Mouse (Mus musculus): ENCODE data around the gene Nudt15.
"Not testable (repeated sequence)": the region's sequence is repeated elsewhere in the genome, so short reads cannot be mapped to it uniquely, and the experiment has no call there.

The Nudt15 gene

DNA sequence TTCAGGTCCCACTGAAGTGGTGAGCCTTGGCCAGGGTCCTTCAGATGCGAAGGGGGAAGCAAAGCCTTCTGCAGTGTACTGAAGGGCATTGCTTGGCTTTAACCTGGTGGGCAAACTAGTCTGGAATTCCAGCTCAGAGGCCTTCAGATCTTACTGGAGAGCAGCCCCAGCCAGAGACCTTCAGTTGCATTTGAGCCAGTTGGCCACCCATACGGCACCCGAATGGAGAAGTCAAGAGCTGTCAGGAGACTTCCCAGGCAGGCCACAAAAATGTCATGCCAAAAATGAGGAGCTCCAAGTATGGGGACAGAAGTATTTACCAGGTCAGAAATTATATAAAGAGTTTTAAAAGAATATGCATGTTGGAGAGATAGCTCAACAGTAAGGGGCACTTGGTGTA lies at the start of gene Nudt15:
Nudt15 (minus strand) TSS at position 192 of the 400 bp plus-strand sequence.
- DNase-seq (ENCODE audit: low read depth), result no peak

DNA sequence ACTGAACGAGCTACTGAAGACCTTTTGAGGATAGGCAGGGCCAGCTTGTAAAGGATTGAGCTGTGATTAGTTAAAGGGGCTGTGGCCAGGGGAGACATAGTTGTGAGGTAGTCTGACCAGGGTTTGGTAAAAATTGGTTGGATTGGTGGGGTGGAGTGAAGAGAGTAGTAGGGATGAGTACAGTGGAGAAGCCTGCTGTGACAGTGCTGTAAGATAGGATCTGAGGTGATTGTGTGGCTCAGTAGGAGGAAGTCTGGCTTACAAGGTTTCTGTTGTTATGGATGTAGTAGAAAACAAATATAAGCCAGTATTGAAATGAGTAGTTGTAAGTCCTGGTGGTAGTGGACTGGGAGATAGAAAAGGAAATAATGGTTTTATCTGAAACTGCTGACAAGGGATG lies 44.1 kb upstream of the Nudt15 start:
- DNase-seq (ENCODE audit: low read depth), result no peak

DNA sequence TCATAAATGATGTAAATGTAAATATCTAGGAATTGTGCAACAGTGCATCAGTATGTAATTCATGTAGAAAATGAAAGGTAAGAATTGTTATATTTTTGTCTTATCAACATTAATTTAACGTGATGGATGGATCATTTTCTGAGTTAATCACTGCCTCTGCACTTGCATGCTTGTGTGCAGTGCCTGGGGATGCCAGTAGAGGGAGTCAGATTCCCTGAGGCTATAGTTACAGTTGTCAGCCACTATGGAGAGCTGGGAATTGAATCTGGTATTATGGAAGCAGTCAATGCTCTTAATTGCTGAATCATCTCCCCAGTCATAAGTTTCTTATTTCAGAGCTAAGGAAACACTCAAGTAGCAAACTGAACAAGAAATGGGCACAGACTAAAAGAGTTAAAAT lies 40.0 kb upstream of the Nudt15 start:
- DNase-seq (ENCODE audit: low read depth), result peak; percentile 33

DNA sequence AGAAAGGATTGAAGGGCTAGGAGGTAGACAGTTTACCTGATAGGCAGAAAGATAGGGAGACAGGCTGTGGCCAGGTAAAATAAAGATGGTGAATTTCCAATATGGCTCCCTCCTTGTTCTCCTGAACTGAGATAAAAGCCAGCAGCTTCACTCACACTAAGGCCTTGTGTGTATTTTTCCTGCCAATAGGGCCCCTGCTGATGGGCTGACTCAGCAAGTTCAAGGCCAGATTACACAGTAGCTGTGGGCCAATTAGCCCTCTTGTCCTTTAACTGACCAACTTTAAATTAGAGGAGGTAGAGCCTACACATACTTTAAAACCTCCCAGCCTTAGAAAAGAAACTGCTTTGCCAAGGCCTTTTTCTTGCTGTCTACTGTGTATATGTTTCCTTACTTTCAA lies 28.3 kb upstream of the Nudt15 start:
- no peak for DNase-seq (ENCODE audit: low read depth)

DNA sequence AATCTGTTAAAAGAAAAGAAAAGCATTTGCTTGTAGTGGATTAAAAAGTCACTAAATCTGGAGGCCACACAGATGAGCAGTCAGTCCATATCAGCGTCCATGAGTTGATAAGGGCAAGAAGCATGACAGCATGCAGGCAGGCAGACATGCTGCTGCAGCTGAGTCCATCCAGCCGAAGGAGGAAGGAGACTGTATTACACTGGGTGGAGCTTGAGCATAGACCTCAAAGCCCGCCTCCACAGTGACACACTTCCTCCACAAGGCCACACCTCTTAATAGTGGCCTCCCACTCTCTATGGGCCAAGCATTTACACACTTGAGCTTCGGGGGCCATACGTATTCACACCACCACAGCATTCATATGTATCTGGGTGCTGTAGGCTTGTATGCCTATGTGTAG lies 26.0 kb upstream of the Nudt15 start:
- no peak for DNase-seq (ENCODE audit: low read depth)

DNA sequence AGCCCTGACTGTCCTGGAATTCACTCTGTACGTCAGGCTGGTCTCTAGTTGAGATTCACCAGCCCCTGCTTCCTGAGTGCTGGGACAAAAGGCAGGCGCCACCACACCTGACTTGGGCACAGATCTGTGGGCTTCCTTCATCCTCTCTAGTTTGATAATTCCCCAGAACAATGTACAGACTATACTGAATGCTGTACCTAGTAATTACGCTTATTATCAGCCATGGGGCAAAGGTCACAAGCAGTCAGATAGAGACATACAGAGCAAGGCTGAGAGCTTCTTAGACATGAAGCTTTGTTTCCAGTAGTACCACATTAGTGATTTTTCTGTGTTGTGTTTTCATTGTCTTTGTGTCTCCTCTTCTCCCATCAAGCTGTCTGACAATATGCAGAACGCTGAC lies 23.1 kb upstream of the Nudt15 start:
- no peak for DNase-seq (ENCODE audit: low read depth)

DNA sequence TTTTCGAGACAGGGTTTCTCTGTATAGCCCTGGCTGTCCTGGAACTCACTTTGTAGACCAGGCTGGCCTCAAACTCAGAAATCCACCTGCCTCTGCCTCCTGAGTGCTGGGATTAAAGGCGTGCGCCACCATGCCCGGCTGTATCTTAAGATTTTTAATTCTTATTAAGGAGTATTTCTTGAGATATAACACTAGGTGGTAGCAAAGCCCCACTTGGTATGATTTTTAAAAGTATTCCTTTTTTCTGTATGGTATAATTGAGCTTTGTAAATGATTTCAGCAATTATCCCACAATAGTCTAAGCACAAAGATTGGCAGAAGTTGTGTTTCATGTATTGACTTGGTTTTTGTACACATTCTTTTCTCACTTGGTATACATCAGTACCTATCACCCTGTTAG lies 21.8 kb upstream of the Nudt15 start:
- DNase-seq (ENCODE audit: low read depth), result peak; percentile 15

DNA sequence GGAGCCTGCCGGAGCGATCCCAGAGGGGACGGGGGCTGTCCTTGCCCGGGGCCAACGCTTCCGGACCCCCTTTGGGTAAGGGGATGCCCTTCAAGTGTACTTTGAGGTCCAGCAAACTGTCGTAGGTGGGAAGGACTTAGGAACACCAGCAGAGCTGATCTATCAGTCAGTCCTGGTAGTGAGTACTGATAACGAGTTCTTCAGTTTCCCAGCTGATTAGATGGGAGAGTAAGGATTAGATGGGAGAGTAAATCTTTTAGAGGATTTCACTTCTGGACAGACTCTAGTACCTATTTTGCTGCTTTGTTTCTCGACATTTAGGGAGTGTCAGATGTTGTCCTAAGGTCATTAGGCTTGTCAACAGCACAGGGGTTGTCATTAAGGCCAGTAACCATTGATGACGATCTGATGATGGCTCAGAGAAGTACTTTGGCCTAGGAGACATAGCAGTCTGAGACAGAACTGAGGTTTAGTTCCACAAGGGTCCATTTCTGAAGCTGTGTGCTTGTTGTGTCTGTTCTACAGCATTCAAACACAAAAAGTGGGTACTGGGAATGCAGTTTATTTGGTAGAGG lies 5.2 kb upstream of the Nudt15 start:
- no peak for DNase-seq (ENCODE audit: low read depth)

DNA sequence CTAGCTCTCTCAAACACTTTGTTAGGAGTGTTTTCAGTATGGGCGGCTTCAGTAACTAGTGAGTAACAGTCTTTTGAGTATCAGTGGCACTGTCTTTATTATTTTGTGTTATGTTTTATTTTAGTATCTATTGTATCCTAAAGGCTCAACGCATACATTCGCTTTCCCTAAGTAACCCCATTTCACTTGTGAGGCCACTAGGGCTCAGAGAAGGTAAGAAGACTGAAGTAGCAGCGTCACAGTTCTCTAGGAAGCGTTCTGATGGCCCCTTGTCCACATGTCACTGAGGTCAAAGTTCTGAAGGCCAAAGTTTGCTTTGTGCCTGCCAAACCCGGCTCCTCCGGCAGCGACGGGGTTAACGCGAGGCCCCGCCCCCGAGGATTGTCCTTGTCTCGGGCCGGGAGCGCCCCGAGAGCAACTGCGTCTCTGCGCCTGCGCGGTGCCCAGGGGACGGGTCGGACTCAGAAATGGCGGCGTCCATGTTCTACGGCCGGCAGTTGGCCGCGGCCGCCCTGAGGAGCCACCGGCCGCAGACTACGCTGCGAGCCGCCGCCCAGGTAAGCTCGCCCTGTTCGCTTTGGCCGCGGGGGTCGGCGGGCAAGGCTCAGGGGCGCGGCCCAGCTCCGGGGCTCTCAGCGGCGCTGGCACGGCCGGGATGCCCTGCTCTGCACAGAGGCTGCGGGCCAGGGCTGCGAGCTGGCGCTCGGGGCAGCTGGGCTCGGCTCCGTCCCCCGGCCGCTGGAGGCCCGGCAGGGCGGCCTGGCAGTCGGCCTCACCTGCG lies 4.5 kb upstream of the Nudt15 start:
- DNase-seq (ENCODE audit: low read depth), result peak; percentile 96

DNA sequence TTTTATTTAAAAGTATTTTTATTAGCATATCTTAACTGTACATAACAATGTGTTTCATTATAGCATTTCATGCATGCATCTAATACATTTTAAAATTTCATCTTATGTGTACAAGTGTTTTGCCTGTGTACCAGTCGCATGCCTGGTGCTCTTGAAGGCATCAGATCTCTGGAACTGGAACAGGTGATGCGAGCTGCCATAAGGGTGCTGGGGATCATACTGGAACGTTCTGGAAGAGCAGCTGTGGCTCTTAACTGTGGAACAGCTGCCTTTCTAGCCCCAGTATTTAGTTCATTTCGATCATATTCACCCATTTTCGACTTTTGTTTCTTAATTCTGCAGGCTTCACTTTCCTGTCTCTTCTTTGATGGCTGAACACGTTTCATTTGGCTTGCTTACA lies 3.1 kb upstream of the Nudt15 start:
- DNase-seq (ENCODE audit: low read depth), result no peak

DNA sequence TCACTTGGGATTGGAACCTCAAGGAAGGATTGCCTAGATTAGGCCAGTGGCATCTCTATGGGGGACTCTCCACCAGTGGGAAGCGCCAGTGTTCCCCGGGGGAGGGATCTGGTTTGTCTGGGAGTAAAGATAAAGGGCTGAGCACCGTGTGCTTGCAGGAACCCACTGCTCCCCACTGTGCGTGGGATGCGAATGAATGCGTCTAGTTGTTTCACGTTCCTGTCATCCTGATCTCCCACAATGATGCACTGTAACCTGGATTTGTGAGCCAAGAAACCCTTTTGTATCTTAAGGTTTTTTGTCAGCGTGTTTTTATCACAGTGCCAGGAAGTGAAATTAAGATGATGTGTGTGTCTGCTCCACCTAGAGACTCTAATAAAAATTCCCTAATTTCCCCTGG lies 2.7 kb upstream of the Nudt15 start:
- no peak for DNase-seq (ENCODE audit: low read depth)

DNA sequence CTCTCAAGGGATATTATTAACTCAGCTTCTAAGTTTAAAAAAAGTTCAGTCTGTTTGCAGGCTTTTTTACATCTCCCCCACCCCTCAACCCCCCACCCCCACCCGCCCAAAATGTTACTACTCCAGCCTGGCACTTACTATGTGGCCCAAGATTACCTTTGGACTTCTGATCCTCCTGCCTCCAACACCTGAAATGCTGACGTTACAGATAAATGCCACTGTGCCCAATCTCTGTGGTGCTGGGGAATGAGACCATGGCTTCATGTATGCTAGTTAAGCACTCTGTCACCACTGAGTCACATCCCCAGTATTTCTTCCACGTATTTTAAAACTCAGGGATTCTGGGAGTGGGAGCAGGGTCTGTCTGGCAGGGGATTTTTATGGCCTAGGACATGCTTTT lies 2.2 kb upstream of the Nudt15 start:
- DNase-seq (ENCODE audit: low read depth), result no peak

DNA sequence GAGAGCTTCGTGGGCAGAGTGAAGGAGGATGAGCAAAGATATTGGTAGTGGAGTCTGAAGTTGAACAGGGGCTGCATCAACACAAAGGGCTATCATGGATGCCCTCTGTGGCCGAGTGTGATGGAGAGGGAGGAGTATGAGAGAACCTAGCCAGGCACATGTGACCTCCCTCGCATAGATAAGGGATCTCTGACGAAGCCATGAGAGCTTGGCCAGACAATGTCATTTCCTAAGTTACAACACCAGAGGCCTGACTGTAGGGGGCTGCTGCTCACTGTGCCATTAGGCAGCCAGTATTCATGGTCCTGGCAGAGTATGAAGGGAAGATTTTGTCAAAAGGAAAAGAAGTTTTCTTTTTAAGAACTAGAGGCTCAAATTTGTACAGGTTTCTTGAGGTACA lies 1.0 kb downstream of the Nudt15 start:
- no peak for DNase-seq (ENCODE audit: low read depth)

DNA sequence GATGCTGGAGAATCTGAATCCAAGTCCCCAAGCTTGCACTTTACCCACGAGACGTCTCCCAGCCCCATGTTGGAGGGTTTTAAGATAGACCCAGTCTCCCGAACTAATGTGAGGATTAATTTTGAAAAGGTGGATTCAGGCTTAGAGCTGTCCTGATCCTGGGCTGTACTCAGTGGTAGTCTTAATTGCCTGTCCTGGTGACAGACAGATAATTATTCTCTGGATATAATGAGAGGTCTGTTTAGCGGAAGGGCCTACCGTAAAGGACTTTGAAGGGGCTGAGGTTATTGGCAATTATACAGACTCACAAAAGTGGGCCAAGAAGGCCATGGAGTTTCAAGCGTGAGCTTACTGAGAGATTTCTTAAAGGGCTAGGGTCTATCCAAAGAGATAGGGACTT lies 4.3 kb downstream of the Nudt15 start:
- no peak for DNase-seq (ENCODE audit: low read depth)

DNA sequence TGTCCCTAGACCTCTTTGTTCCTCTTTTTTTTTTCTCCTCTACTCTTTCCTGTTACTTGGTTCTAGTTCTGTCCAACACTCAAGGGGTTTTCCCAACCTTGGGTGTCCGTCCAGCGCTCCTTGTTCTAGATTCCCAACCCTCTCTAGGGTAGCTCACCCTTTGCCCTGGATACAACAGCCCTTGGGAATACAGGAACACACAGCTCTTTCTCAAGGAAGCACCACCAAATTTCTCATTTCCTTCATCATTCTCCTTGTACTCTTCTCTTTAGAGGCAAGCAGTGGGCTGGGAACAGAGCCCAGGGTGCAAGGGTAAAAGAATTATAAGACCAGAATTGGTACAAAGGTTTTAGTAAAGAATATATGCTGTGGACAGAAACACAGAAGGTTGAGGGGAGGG lies 12.4 kb downstream of the Nudt15 start:
- no peak for DNase-seq (ENCODE audit: low read depth)

DNA sequence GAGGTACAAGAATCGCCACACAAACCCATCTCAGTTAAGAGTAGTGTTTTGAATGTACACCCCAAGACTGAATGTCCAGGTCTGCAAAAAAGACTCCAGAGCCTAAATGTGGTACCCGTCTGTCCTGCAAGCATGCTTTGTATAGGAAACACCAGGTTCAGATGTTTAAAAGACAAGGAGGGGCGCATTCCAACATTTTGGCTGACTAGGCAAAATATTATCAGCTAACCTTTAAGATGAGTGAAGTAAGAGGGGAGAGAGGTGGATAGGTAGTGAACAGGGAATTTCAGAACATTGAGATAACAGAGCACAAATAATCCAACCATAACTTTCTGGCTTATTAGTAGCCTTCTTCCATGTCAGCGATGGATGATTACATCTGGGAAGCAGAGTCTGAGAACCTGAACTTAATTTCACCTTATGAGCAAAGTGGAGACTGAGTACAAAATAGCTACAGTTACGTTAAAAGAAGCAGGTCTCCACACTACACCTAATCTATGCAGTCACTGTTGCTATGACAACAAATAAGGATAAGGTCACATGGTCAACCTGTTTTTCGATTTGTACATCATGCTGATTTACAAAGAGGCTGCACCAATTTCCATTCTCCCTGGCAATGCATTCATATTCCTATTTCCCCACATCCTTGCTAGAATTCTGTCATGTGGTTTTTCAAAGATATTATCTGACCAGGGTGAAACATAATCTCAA lies 14.1 kb downstream of the Nudt15 start:
- peak; percentile 18 for DNase-seq (ENCODE audit: low read depth)

DNA sequence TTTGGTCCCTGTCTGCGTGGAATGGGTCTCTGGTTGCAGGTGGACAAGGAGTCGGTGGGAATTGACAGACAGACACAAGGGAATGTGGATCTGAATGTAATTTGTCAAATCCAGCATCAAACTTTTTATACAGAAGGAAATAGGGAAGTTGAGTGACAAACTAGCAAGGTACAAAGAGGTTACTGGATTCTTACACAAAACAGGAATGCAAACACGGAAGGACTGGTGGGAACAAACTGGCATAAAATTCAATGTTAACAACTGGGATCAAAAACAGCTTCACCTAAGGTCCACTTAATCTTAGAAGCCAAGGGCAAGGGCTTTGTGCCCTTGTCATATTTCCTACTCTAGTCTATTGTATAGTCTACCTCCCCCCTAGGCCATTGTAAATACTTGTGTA lies 19.4 kb downstream of the Nudt15 start:
- DNase-seq (ENCODE audit: low read depth), result not testable (repeated sequence)

DNA sequence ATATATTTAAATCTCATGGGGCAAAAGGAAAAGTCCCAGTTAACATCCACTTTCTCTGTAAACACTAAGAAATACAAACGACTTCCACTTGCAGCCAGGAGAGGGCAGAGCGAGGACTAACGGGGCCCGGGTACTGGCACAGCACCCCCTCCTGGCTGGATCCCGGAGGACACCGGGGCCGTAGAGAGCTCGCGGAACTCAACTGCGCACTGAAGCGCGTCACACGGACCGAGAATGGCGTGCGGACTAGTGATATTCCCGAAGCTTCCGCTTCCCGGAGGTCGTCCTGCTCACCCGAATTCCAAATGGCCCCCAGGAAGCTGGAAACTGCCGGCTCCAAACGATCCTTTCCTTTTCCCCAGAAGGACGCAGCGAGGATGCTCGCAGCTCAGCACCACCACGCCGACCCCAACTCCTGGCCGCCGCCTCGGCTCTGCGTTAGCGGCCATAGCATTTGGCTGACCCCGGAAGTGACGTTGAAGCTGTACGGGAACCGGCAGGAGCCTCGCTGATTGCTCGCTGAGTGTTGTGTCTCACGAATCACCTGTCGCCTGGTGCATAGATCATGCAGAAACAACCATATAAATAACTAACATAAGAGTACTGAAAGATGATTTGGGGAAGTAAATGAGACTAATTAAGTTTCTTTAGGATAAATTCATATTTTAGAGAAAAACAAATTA lies 23.1 kb downstream of the Nudt15 start, which contains the start of gene Sucla2:
Sucla2 (plus strand) TSS at position 554 of the 683 bp plus-strand sequence.
- DNase-seq (ENCODE audit: low read depth), result peak; percentile 98

DNA sequence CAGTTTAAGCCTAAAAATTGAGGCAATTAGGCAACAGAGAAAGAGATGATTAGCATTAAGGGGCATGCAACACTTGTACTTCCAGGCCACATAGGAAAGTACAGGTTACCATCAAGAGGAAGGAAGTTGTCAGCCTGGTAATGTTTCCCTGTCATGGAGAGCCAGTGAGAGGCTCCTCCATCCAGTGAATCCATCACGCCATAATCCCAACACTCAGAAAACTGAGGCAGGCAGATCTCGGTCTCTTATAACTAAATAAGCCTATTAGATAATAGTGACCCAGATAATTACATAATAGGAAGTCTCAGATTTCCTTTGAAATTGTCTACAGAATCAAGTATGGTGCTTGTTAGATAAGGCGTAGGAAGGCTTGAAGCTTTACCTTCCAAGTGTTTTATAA lies 23.9 kb downstream of the Nudt15 start:
- DNase-seq (ENCODE audit: low read depth), result peak; percentile 17

DNA sequence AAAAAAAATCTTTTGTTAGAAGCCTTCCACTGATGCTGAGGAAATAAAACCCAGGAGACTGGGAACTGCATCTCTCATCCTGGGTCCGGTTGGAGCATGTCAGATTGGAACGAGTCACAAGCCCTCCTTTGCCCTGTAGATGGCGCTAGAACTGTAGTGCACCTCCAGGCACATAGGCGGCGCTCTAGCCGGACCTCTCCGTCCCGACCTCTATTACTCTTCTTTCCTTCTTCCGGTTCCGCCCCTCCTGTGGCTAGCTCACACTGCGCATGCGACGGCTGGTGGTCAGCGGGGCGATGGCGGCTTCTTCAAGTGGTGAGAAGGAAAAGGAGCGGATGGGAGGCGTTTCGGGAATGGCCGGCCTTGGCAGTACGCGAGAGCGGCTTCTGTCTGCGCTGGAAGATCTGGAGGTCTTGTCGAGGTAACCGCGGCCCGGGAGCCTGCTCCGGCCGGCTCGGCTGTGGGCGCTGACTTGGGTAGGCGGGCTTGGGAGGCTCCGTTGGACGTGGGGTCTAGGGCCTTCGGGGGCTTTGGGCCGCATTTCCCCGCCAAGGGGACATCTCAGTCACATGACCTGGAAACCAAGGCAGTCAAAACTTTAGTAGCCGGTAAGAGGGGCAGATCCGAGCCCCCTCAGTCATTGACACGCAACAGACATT lies 38.1 kb downstream of the Nudt15 start, which contains the start of gene Med4:
Med4 (plus strand) TSS at position 261 of the 659 bp plus-strand sequence.
- peak; percentile 97 for DNase-seq (ENCODE audit: low read depth)

DNA sequence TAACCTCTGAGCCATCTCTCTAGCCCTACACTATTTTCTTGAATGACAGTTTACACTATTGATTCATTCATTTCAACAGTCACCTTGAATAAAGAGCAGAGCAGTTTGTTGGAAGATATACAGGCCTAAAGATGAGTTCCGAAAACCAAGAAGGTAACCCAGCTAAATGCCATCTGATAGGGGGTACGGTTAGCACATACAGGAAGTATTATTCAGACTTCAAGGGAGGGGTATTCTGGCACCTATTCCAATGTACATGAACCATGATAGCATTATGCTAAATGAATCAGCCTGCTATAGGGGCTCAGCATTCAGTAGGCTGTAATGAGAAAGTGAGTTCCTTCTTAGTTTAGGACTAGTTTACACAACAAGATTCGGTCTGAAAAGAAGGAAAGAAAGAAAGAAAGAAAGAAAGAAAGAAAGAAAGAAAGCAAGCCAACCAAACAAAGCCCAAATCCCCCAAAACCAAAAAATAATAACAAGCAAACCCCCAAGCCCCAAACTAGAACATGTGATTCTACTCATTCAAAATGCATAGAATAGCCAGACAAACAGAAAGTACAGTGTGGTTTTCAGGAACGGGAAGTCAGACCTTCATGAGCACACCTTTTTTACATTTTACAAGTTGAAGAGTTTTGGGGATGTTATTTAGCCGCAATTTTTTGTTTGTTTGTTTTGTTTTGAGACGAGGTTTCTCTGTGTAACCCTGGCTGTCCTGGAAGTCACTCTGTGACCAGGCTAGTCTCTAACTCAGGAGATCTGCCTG lies 39.2 kb downstream of the Nudt15 start:
- DNase-seq (ENCODE audit: low read depth), result peak; percentile 44
